In genomic region chr19:7039088-7039720, GRCm38 (mm10) we compare ENCODE assay signal across 8 mouse cellular contexts. TPM values are rescaled to one million over a fixed set of nuclear protein-coding genes. Genes with fewer than 3 reads are reported as not detected.
DNase-seq lines count a peak whose midpoint lies in the region; ATAC-seq and TF ChIP-seq lines count a peak whose summit lies in the region.

No protein-coding gene starts in this region.

- H3K4me2 ChIP-seq in heart, postnatal 0 days (ENCODE audit: low read depth, low read length): peak overlapping the region; percentile 73
- H3K4me2 ChIP-seq in lung, postnatal 0 days (replicated peaks; ENCODE audit: low read depth, low read length): peak overlapping the region; percentile 82

- no peaks in the 10 kb centered on the region for H3K27me3 ChIP-seq in forebrain, embryonic 10.5 days (ENCODE audit: poor library complexity, severe bottlenecking)
- no peaks in the 10 kb centered on the region for H3K27me3 ChIP-seq in heart, postnatal 0 days (ENCODE audit: control insufficient read depth, insufficient read depth, low read length)
- no peaks in the 10 kb centered on the region for H3K27me3 ChIP-seq in lung, postnatal 0 days (replicated peaks; ENCODE audit: insufficient read depth, low read length)

- WGBS in bone marrow, adult 2 months: 2% methylated on average over 35 of the region's 35 CpGs
- 3% methylated on average over 28 of the region's 35 CpGs for WGBS in forebrain, embryonic 10.5 days
- 1% methylated on average over 35 of the region's 35 CpGs for WGBS in heart, postnatal 0 days
- 4% methylated on average over 34 of the region's 35 CpGs for WGBS in lung, postnatal 0 days

- peaks cover 3% of the 10 kb centered on the region for H3K4me1 ChIP-seq in bone marrow, adult 2 months (ENCODE audit: control insufficient read depth, insufficient read depth, low read length)
- H3K4me1 ChIP-seq in forebrain, embryonic 10.5 days: peaks cover 41% of the 10 kb centered on the region
- H3K4me1 ChIP-seq in heart, postnatal 0 days (ENCODE audit: control insufficient read depth, insufficient read depth): peaks cover 20% of the 10 kb centered on the region
- no peaks in the 10 kb centered on the region for H3K4me1 ChIP-seq in lung, postnatal 0 days (ENCODE audit: insufficient read depth, low read depth, low read length)

- H3K27ac ChIP-seq in bone marrow, adult 2 months (ENCODE audit: control insufficient read depth, insufficient read depth, low read depth, low read length, poor library complexity): peak overlapping the region; percentile 34; the same call in 1 of the 2 replicates
- peak overlapping the region; percentile 99 for H3K27ac ChIP-seq in forebrain, embryonic 10.5 days
- peak overlapping the region; percentile 84 for H3K27ac ChIP-seq in heart, postnatal 0 days (ENCODE audit: low read depth)
- peak overlapping the region; percentile 91 for H3K27ac ChIP-seq in layer of hippocampus, adult 2 months
- H3K27ac ChIP-seq in lung, postnatal 0 days (ENCODE audit: low read length): peak overlapping the region; percentile 85

- H3K36me3 ChIP-seq in forebrain, embryonic 10.5 days (replicated peaks): peaks cover 45% of the 10 kb centered on the region
- peaks cover 13% of the 10 kb centered on the region for H3K36me3 ChIP-seq in heart, postnatal 0 days (replicated peaks; ENCODE audit: control insufficient read depth, insufficient read depth, low read length)
- no peaks in the 10 kb centered on the region for H3K36me3 ChIP-seq in lung, postnatal 0 days (ENCODE audit: insufficient read depth, low read length)

- H3K4me3 ChIP-seq in bone marrow, adult 2 months (replicated peaks; ENCODE audit: control insufficient read depth, low read depth, low read length): peak overlapping the region; percentile 60
- peak overlapping the region; percentile 96 for H3K4me3 ChIP-seq in forebrain, embryonic 10.5 days
- H3K4me3 ChIP-seq in heart, postnatal 0 days (ENCODE audit: low read depth, low read length): peak overlapping the region; percentile 79
- peak overlapping the region; percentile 93 for H3K4me3 ChIP-seq in layer of hippocampus, adult 2 months
- peak overlapping the region; percentile 75 for H3K4me3 ChIP-seq in lung, postnatal 0 days (ENCODE audit: low read depth, low read length)

- no peak for TF ChIP-seq EP300 in heart, postnatal 0 days (IDR thresholded peaks at IDR 0.05; ENCODE audit: low read depth)
- TF ChIP-seq EP300 in lung, postnatal 0 days (IDR thresholded peaks at IDR 0.05): no peak

- no peaks in the 10 kb centered on the region for H3K9me3 ChIP-seq in forebrain, embryonic 10.5 days
- no peaks in the 10 kb centered on the region for H3K9me3 ChIP-seq in heart, postnatal 0 days (replicated peaks; ENCODE audit: control insufficient read depth, low read length)
- H3K9me3 ChIP-seq in lung, postnatal 0 days (ENCODE audit: low read length): no peaks in the 10 kb centered on the region

- no peak for TF ChIP-seq POLR2A in bone marrow, adult 2 months (IDR thresholded peaks at IDR 0.05; ENCODE audit: borderline replicate concordance, control insufficient read depth, low read depth, low read length)

- peak; percentile 22 for DNase-seq in MEL-GATA-1-ER (ENCODE audit: extremely low read depth, low read depth)
- peak; percentile 61 for DNase-seq in forebrain, embryonic 10.5 days (ENCODE audit: extremely low spot score, low spot score)
- DNase-seq in heart, postnatal 0 days (ENCODE audit: low spot score): peak; percentile 48
- DNase-seq in layer of hippocampus, adult 2 months (ENCODE audit: low spot score in 2 of 2): peak; percentile 49 to 53
- peak; percentile 75 for DNase-seq in lung, postnatal 0 days (ENCODE audit: low spot score)
- DNase-seq in right cerebral cortex, adult 2 months (ENCODE audit: low spot score in 2 of 2): peak; percentile 54 to 57

- TF ChIP-seq CTCF in bone marrow, adult 2 months (IDR thresholded peaks at IDR 0.05; ENCODE audit: control insufficient read depth, insufficient read depth, low read length): no peak
- no peak for TF ChIP-seq CTCF in heart, postnatal 0 days (IDR thresholded peaks at IDR 0.05; ENCODE audit: low read depth)
- TF ChIP-seq CTCF in layer of hippocampus, adult 2 months (conservative IDR thresholded peaks at IDR 0.05): no peak
- TF ChIP-seq CTCF in lung, postnatal 0 days (IDR thresholded peaks at IDR 0.05): no peak

- ATAC-seq in heart, postnatal 0 days (ENCODE audit: insufficient read depth, low read depth): peak; percentile 10; the same call in 1 of the 2 replicates
- peak; percentile 5 for ATAC-seq in lung, postnatal 0 days
- ATAC-seq in activated CD4-positive, CD25-positive, alpha-beta regulatory T cell, adult 4 months: no peak

- H3K9ac ChIP-seq in heart, postnatal 0 days (replicated peaks; ENCODE audit: low read depth, low read length): peak overlapping the region; percentile 84
- peak overlapping the region; percentile 64 for H3K9ac ChIP-seq in lung, postnatal 0 days (replicated peaks; ENCODE audit: low read depth)

RNA-seq across cellular contexts. Expression of gene Stip1, which starts 0.6 kb away (rescaled TPM):
- 54.6 and 95.7 TPM in 2 replicates for polyA plus RNA-seq in bone marrow, adult 2 months (2011; ENCODE audit: insufficient read depth, insufficient read length, low replicate concordance, missing spikeins)
- 456 and 486 TPM in 2 replicates for polyA plus RNA-seq in forebrain, embryonic 10.5 days (2016; fragmentation: Nextera tagmentation; extraction: Ambion mirVana)
- total RNA-seq in heart, postnatal 0 days (2014; rRNA removed; ENCODE audit: low replicate concordance): 94.6 and 99.7 TPM in 2 replicates
- polyA plus RNA-seq in heart, postnatal 0 days (2015; fragmentation: Nextera tagmentation; extraction: Ambion mirVana): 98.3 and 98.5 TPM in 2 replicates
- 100 to 1,000 TPM; 179 to 195 TPM for total RNA-seq in layer of hippocampus, adult 2 months (2021)
- 51.8 and 58.5 TPM in 2 replicates for polyA plus RNA-seq in lung, postnatal 0 days (2015; fragmentation: Nextera tagmentation; extraction: Ambion mirVana)
- polyA plus RNA-seq in activated CD4-positive, CD25-positive, alpha-beta regulatory T cell, adult 4 months (2017; shearing (Covaris generic)): 100 to 1,000 TPM; 105 to 165 TPM

RNA-seq across cellular contexts. Expression of gene Macrod1, which starts 17.4 kb away (rescaled TPM):
- polyA plus RNA-seq in bone marrow, adult 2 months (2011; ENCODE audit: insufficient read depth, insufficient read length, low replicate concordance, missing spikeins): 4.8 and 6.2 TPM in 2 replicates
- polyA plus RNA-seq in forebrain, embryonic 10.5 days (2016; fragmentation: Nextera tagmentation; extraction: Ambion mirVana): 3.7 and 3.9 TPM in 2 replicates
- 122 and 170 TPM in 2 replicates for total RNA-seq in heart, postnatal 0 days (2014; rRNA removed; ENCODE audit: low replicate concordance)
- 112 and 113 TPM in 2 replicates for polyA plus RNA-seq in heart, postnatal 0 days (2015; fragmentation: Nextera tagmentation; extraction: Ambion mirVana)
- 10 to 100 TPM; 20.3 to 22.4 TPM for total RNA-seq in layer of hippocampus, adult 2 months (2021)
- 16.0 and 19.4 TPM in 2 replicates for polyA plus RNA-seq in lung, postnatal 0 days (2015; fragmentation: Nextera tagmentation; extraction: Ambion mirVana)
- polyA plus RNA-seq in activated CD4-positive, CD25-positive, alpha-beta regulatory T cell, adult 4 months (2017; shearing (Covaris generic)): 1 to 10 TPM in 1 of 2 experiments, under 1 TPM in 1; 0.82 to 2.6 TPM

RNA-seq across cellular contexts. Expression of gene Fermt3, which starts 19.9 kb away (rescaled TPM):
- 149 and 202 TPM in 2 replicates for polyA plus RNA-seq in bone marrow, adult 2 months (2011; ENCODE audit: insufficient read depth, insufficient read length, low replicate concordance, missing spikeins)
- 8.8 TPM in 2 replicates for polyA plus RNA-seq in forebrain, embryonic 10.5 days (2016; fragmentation: Nextera tagmentation; extraction: Ambion mirVana)
- 8.9 and 11.1 TPM in 2 replicates for total RNA-seq in heart, postnatal 0 days (2014; rRNA removed; ENCODE audit: low replicate concordance)
- 4.9 and 5.1 TPM in 2 replicates for polyA plus RNA-seq in heart, postnatal 0 days (2015; fragmentation: Nextera tagmentation; extraction: Ambion mirVana)
- total RNA-seq in layer of hippocampus, adult 2 months (2021): 1 to 10 TPM; 3.6 to 5.0 TPM
- polyA plus RNA-seq in lung, postnatal 0 days (2015; fragmentation: Nextera tagmentation; extraction: Ambion mirVana): 15.8 and 16.0 TPM in 2 replicates
- polyA plus RNA-seq in activated CD4-positive, CD25-positive, alpha-beta regulatory T cell, adult 4 months (2017; shearing (Covaris generic)): 100 to 1,000 TPM; 208 to 288 TPM

RNA-seq across cellular contexts. Expression of gene Trpt1, which starts 43.3 kb away (rescaled TPM):
- 4.6 TPM in 1 of 2 replicates, not detected in the other for polyA plus RNA-seq in bone marrow, adult 2 months (2011; ENCODE audit: insufficient read depth, insufficient read length, low replicate concordance, missing spikeins)
- polyA plus RNA-seq in forebrain, embryonic 10.5 days (2016; fragmentation: Nextera tagmentation; extraction: Ambion mirVana): 10.0 and 10.4 TPM in 2 replicates
- total RNA-seq in heart, postnatal 0 days (2014; rRNA removed; ENCODE audit: low replicate concordance): 12.6 and 32.0 TPM in 2 replicates
- 27.1 and 28.4 TPM in 2 replicates for polyA plus RNA-seq in heart, postnatal 0 days (2015; fragmentation: Nextera tagmentation; extraction: Ambion mirVana)
- total RNA-seq in layer of hippocampus, adult 2 months (2021): 10 to 100 TPM; 17.4 to 19.2 TPM
- polyA plus RNA-seq in lung, postnatal 0 days (2015; fragmentation: Nextera tagmentation; extraction: Ambion mirVana): 11.0 and 11.5 TPM in 2 replicates
- polyA plus RNA-seq in activated CD4-positive, CD25-positive, alpha-beta regulatory T cell, adult 4 months (2017; shearing (Covaris generic)): 1 to 10 TPM; 4.5 to 7.3 TPM

RNA-seq across cellular contexts. Expression of gene Nudt22, which starts 43.3 kb away (rescaled TPM):
- 13.2 and 20.7 TPM in 2 replicates for polyA plus RNA-seq in bone marrow, adult 2 months (2011; ENCODE audit: insufficient read depth, insufficient read length, low replicate concordance, missing spikeins)
- polyA plus RNA-seq in forebrain, embryonic 10.5 days (2016; fragmentation: Nextera tagmentation; extraction: Ambion mirVana): 18.4 TPM in 2 replicates
- total RNA-seq in heart, postnatal 0 days (2014; rRNA removed; ENCODE audit: low replicate concordance): 42.1 and 45.3 TPM in 2 replicates
- 48.1 and 49.5 TPM in 2 replicates for polyA plus RNA-seq in heart, postnatal 0 days (2015; fragmentation: Nextera tagmentation; extraction: Ambion mirVana)
- total RNA-seq in layer of hippocampus, adult 2 months (2021): 10 to 100 TPM; 13.2 to 15.5 TPM
- polyA plus RNA-seq in lung, postnatal 0 days (2015; fragmentation: Nextera tagmentation; extraction: Ambion mirVana): 21.0 and 24.9 TPM in 2 replicates
- 10 to 100 TPM; 29.8 to 33.4 TPM for polyA plus RNA-seq in activated CD4-positive, CD25-positive, alpha-beta regulatory T cell, adult 4 months (2017; shearing (Covaris generic))

Comparison
In these comparisons a context has a peak if more than half of its experiments do, and no peak if none do; other contexts are left out.
1. DNase-seq: peak in every context shown above with its lines; median percentile 75 in lung, postnatal 0 days; 61 in forebrain, embryonic 10.5 days; 56 in right cerebral cortex, adult 2 months; 51 in layer of hippocampus, adult 2 months; 48 in heart, postnatal 0 days; 22 in MEL-GATA-1-ER.
2. H3K27ac ChIP-seq: peak in every context shown above with its lines; median percentile 99 in forebrain, embryonic 10.5 days; 91 in layer of hippocampus, adult 2 months; 85 in lung, postnatal 0 days; 84 in heart, postnatal 0 days; 34 in bone marrow, adult 2 months.